Mouse (Mus musculus): ENCODE data around the gene Rasa4.
"Not testable (repeated sequence)": the region's sequence is repeated elsewhere in the genome, so short reads cannot be mapped to it uniquely, and the experiment has no call there.

- not testable (repeated sequence) for TF ChIP-seq POLR2AphosphoS2 (IDR thresholded peaks at IDR 0.05; ENCODE audit: low read length); HCFC1 (IDR thresholded peaks at IDR 0.05; ENCODE audit: low read depth, low read length); ZC3H11A (IDR thresholded peaks at IDR 0.05; ENCODE audit: low read depth, low read length); CTCF (IDR thresholded peaks at IDR 0.05 in 2 of 3, conservative IDR thresholded peaks at IDR 0.05 in 1 of 3; ENCODE audit: control insufficient read depth in 1 of 3, insufficient read depth in 1 of 3, low read depth in 2 of 3, low read length in 3 of 3, poor library complexity in 1 of 3, severe bottlenecking in 1 of 3); POLR2A (IDR thresholded peaks at IDR 0.05; ENCODE audit: control insufficient read depth in 1 of 2, insufficient read depth in 1 of 2, low read depth in 1 of 2, low read length in 2 of 2, poor library complexity in 1 of 2); ZMIZ1 (IDR thresholded peaks at IDR 0.05; ENCODE audit: low read depth, low read length); USF1 (IDR thresholded peaks at IDR 0.05; ENCODE audit: low read depth, low read length); MYB (IDR thresholded peaks at IDR 0.05; ENCODE audit: low read depth, low read length); E2F4 (IDR thresholded peaks at IDR 0.05; ENCODE audit: borderline replicate concordance, low read depth, low read length); MAFK (IDR thresholded peaks at IDR 0.05; ENCODE audit: borderline replicate concordance, low read depth, low read length); USF2 (IDR thresholded peaks at IDR 0.05; ENCODE audit: borderline replicate concordance in 1 of 2, insufficient read depth in 1 of 2, low read depth in 1 of 2, low read length in 2 of 2); GABPA (IDR thresholded peaks at IDR 0.05; ENCODE audit: low read depth, low read length)
Measured at GRCm38 (mm10) chr5:136048541-136048940, 35.2 kb upstream of the Rasa4 start.
